Mouse (Mus musculus) MEL (cell line): ENCODE data around the gene Ttc24. TPM values are rescaled to one million over a fixed set of nuclear protein-coding genes. Genes with fewer than 3 reads are reported as not detected.

Experiments used
- DNase-seq: peaks from one replicate; pipeline ENCODE4 v3.0.0; 2011; ENCODE audit warnings: low read depth, low spot score
- H3K27ac ChIP-seq: 2 replicates; pipeline ENCODE4 v1.5.1; 2012; ENCODE audit warnings: low read depth, mild to moderate bottlenecking, control low read depth, low read length, moderate library complexity; ENCODE audit not compliant: control insufficient read depth
- H3K27me3 ChIP-seq, 2 experiments: fragments of 150-350 bp in 1 of 2; sonication (generic) in 1 of 2; 2 replicates each; pipeline ENCODE4 v1.6.1; 2012; ENCODE audit warnings: low read length in 2 of 2, mild to moderate bottlenecking in 2 of 2, improper control_type of control experiment in 1 of 2, moderate library complexity in 1 of 2; ENCODE audit not compliant: insufficient read depth in 2 of 2, control insufficient read depth in 1 of 2
- H3K36me3 ChIP-seq, 2 experiments: 2 replicates each; pipeline ENCODE4 v1.6.1; 2012 to 2014; ENCODE audit warnings: low read length in 2 of 2, improper control_type of control experiment in 1 of 2, inconsistent platforms in 1 of 2, mild to moderate bottlenecking in 1 of 2; ENCODE audit not compliant: insufficient read depth in 2 of 2, control insufficient read depth in 1 of 2
- H3K4me1 ChIP-seq, 2 experiments: fragments of 150-350 bp in 1 of 2; sonication (generic) in 1 of 2; 2 replicates each; pipeline ENCODE4 v1.6.1; 2012; ENCODE audit warnings: low read length in 2 of 2, improper control_type of control experiment in 1 of 2, mild to moderate bottlenecking in 1 of 2; ENCODE audit not compliant: insufficient read depth in 2 of 2, control insufficient read depth in 1 of 2
- H3K4me3 ChIP-seq, 2 experiments: fragments of 150-350 bp in 1 of 2; sonication (generic) in 1 of 2; 2 replicates each; pipeline ENCODE4 v1.5.1; 2012; ENCODE audit warnings: low read depth in 2 of 2, low read length in 2 of 2, mild to moderate bottlenecking in 2 of 2, moderate library complexity in 2 of 2, control low read depth in 1 of 2, improper control_type of control experiment in 1 of 2; ENCODE audit not compliant: control insufficient read depth in 1 of 2, insufficient read depth in 1 of 2
- H3K79me2 ChIP-seq: 2 replicates; pipeline ENCODE4 v1.6.1; 2012; ENCODE audit warnings: mild to moderate bottlenecking, low read length, moderate library complexity; ENCODE audit not compliant: control insufficient read depth, poor library complexity, insufficient read depth
- H3K9ac ChIP-seq: 2 replicates; pipeline ENCODE4 v1.6.1; 2012; ENCODE audit warnings: low read depth, mild to moderate bottlenecking, control low read depth, low read length, moderate library complexity; ENCODE audit not compliant: control insufficient read depth, poor library complexity, severe bottlenecking
- H3K9me3 ChIP-seq: fragments of 150-350 bp; sonication (generic); replicated peaks from 2 replicates; pipeline ENCODE4 v1.6.1; 2012; ENCODE audit warnings: mild to moderate bottlenecking, low read length, improper control_type of control experiment, moderate library complexity; ENCODE audit not compliant: insufficient read depth
- BHLHE40 ChIP-seq: IDR thresholded peaks from 2 replicates; pipeline ENCODE4 v1.6.1; 2012; ENCODE audit warnings: low read depth, mild to moderate bottlenecking, inconsistent platforms, low read length, improper control_type of control experiment, borderline replicate concordance
- CHD1 ChIP-seq: IDR thresholded peaks from 2 replicates; pipeline ENCODE4 v1.6.1; 2012; ENCODE audit warnings: low read depth, mild to moderate bottlenecking, inconsistent platforms, low read length, improper control_type of control experiment
- CHD2 ChIP-seq: IDR thresholded peaks from 2 replicates; pipeline ENCODE4 v1.6.1; 2011; ENCODE audit warnings: low read length, improper control_type of control experiment
- CTCF ChIP-seq, 3 experiments: IDR thresholded peaks in 2 of 3; conservative IDR thresholded peaks in 1 of 3; 2 replicates each; pipeline ENCODE4 v1.5.1; 2011 to 2012; ENCODE audit warnings: low read length in 3 of 3, low read depth in 2 of 3, mild to moderate bottlenecking in 2 of 3, improper control_type of control experiment in 1 of 3, inconsistent platforms in 1 of 3, mixed read lengths in 1 of 3, moderate library complexity in 1 of 3; ENCODE audit not compliant: control insufficient read depth in 1 of 3, insufficient read depth in 1 of 3, poor library complexity in 1 of 3, severe bottlenecking in 1 of 3
- ELF1 ChIP-seq: IDR thresholded peaks from 2 replicates; pipeline ENCODE4 v1.6.1; 2014; ENCODE audit warnings: low read depth, mild to moderate bottlenecking, inconsistent platforms, low read length, improper control_type of control experiment, moderate library complexity
- ETS1 ChIP-seq: IDR thresholded peaks from 2 replicates; pipeline ENCODE4 v1.6.1; 2012; ENCODE audit warnings: low read depth, mild to moderate bottlenecking, inconsistent platforms, low read length, improper control_type of control experiment, moderate library complexity
- GABPA ChIP-seq: IDR thresholded peaks from 2 replicates; pipeline ENCODE4 v1.6.1; 2012; ENCODE audit warnings: low read depth, mild to moderate bottlenecking, inconsistent platforms, low read length, improper control_type of control experiment, moderate library complexity
- GATA1 ChIP-seq: IDR thresholded peaks from 2 replicates; pipeline ENCODE4 v1.6.1; 2011; ENCODE audit warnings: low read depth, low read length, improper control_type of control experiment
- JUND ChIP-seq: IDR thresholded peaks from 2 replicates; pipeline ENCODE4 v1.6.1; 2011; ENCODE audit warnings: low read depth, mild to moderate bottlenecking, improper control_type of control experiment, low read length
- MAFK ChIP-seq: IDR thresholded peaks from 2 replicates; pipeline ENCODE4 v1.6.1; 2011; ENCODE audit warnings: low read depth, mild to moderate bottlenecking, low read length, improper control_type of control experiment, borderline replicate concordance
- MAZ ChIP-seq: IDR thresholded peaks from 2 replicates; pipeline ENCODE4 v1.6.1; 2012; ENCODE audit warnings: low read depth, mild to moderate bottlenecking, inconsistent platforms, low read length, improper control_type of control experiment
- MYB ChIP-seq: IDR thresholded peaks from 2 replicates; pipeline ENCODE4 v1.6.1; 2011; ENCODE audit warnings: mild to moderate bottlenecking, low read depth, low read length, improper control_type of control experiment
- MYC ChIP-seq: IDR thresholded peaks from 2 replicates; pipeline ENCODE4 v1.6.1; 2011; ENCODE audit warnings: low read depth, mild to moderate bottlenecking, low read length, improper control_type of control experiment, moderate library complexity
- NRF1 ChIP-seq: IDR thresholded peaks from 2 replicates; pipeline ENCODE4 v1.6.1; 2014; ENCODE audit warnings: low read depth, mild to moderate bottlenecking, inconsistent platforms, low read length, improper control_type of control experiment, moderate library complexity; ENCODE audit not compliant: poor library complexity, insufficient read depth, severe bottlenecking
- POLR2AphosphoS5 ChIP-seq: IDR thresholded peaks from 2 replicates; pipeline ENCODE4 v1.6.1; 2012; ENCODE audit warnings: low read depth, borderline replicate concordance, mild to moderate bottlenecking, inconsistent platforms, low read length, moderate library complexity, mixed read lengths
- RAD21 ChIP-seq: IDR thresholded peaks from 2 replicates; pipeline ENCODE4 v1.6.1; 2011; ENCODE audit warnings: mild to moderate bottlenecking, low read depth, low read length, improper control_type of control experiment
- RCOR1 ChIP-seq: IDR thresholded peaks from 2 replicates; pipeline ENCODE4 v1.6.1; 2012; ENCODE audit warnings: low read depth, mild to moderate bottlenecking, inconsistent platforms, low read length, improper control_type of control experiment
- SIN3A ChIP-seq: IDR thresholded peaks from 2 replicates; pipeline ENCODE4 v1.6.1; 2012; ENCODE audit warnings: low read length, improper control_type of control experiment, inconsistent platforms
- SMC3 ChIP-seq: IDR thresholded peaks from 2 replicates; pipeline ENCODE4 v1.6.1; 2011; ENCODE audit warnings: low read depth, low read length, improper control_type of control experiment
- TAL1 ChIP-seq: IDR thresholded peaks from 2 replicates; pipeline ENCODE4 v1.6.1; 2012; ENCODE audit warnings: mild to moderate bottlenecking, inconsistent platforms, low read length, moderate library complexity, mixed read lengths
- TBP ChIP-seq: IDR thresholded peaks from 2 replicates; pipeline ENCODE4 v1.8.0; 2011; ENCODE audit warnings: low read depth, low read length, improper control_type of control experiment
- TCF12 ChIP-seq: IDR thresholded peaks from 2 replicates; pipeline ENCODE4 v1.6.1; 2014; ENCODE audit warnings: low read depth, mild to moderate bottlenecking, inconsistent platforms, low read length, improper control_type of control experiment, moderate library complexity
- UBTF ChIP-seq: IDR thresholded peaks from 2 replicates; pipeline ENCODE4 v1.6.1; 2012; ENCODE audit warnings: low read depth, mild to moderate bottlenecking, inconsistent platforms, low read length, improper control_type of control experiment, moderate library complexity, borderline replicate concordance; ENCODE audit not compliant: insufficient read depth
- USF1 ChIP-seq: IDR thresholded peaks from 2 replicates; pipeline ENCODE4 v1.6.1; 2014; ENCODE audit warnings: low read depth, mild to moderate bottlenecking, inconsistent platforms, low read length, improper control_type of control experiment, moderate library complexity
- USF2 ChIP-seq, 2 experiments: IDR thresholded peaks; 2 replicates each; pipeline ENCODE4 v1.6.1; 2011 to 2012; ENCODE audit warnings: improper control_type of control experiment in 2 of 2, low read length in 2 of 2, borderline replicate concordance in 1 of 2, inconsistent platforms in 1 of 2, low read depth in 1 of 2, mild to moderate bottlenecking in 1 of 2; ENCODE audit not compliant: insufficient read depth in 1 of 2
- ZC3H11A ChIP-seq: IDR thresholded peaks from 2 replicates; pipeline ENCODE4 v1.6.1; 2012; ENCODE audit warnings: low read depth, mild to moderate bottlenecking, inconsistent platforms, low read length, improper control_type of control experiment
- ZKSCAN1 ChIP-seq: IDR thresholded peaks from 2 replicates; pipeline ENCODE4 v1.6.1; 2012; ENCODE audit warnings: low read depth, mild to moderate bottlenecking, inconsistent platforms, low read length, improper control_type of control experiment, moderate library complexity
- ZNF384 ChIP-seq: IDR thresholded peaks from 2 replicates; pipeline ENCODE4 v1.6.1; 2012; ENCODE audit warnings: low read depth, mild to moderate bottlenecking, inconsistent platforms, low read length, improper control_type of control experiment
- polyA plus RNA-seq, 2 experiments: library from polyadenylated mRNA; stranded (reverse) in 1 of 2; unstranded in 1 of 2; fragments of >175 nt in 1 of 2; fragments of >200 nt in 1 of 2; gene quantifications; 2 replicates each; pipeline versions ENCODE4 v1.2.1 to v1.2.4; 2012; ENCODE audit warnings: low replicate concordance in 2 of 2, low read depth in 1 of 2; ENCODE audit not compliant: insufficient read length in 2 of 2, insufficient read depth in 1 of 2, missing spikeins in 1 of 2
- total RNA-seq: library from RNA; depleted of rRNA; stranded (reverse); fragments of 300-350 nt; gene quantifications from 2 replicates; pipeline ENCODE4 v1.2.3, GENCODE M21; 2012

Ttc24 gene
- total and polyA plus RNA-seq, 3 experiments = not detected

GRCm38 (mm10) chr3:88068386-88068785, 9.7 kb downstream of the Ttc24 start:
- DNase-seq = peak; percentile 43
- Histone ChIP-seq H3K27me3 (peaks cover 4 to 7% of the 10 kb centered on the region in 2 experiments), H3K4me1 (no peaks in the 10 kb centered on the region), H3K79me2 (no peaks in the 10 kb centered on the region), H3K4me3 (no peak overlapping the region), H3K9me3 (no peaks in the 10 kb centered on the region), H3K9ac (no peak overlapping the region), H3K27ac (no peak overlapping the region), H3K36me3 (no peaks in the 10 kb centered on the region)
- no peak for TF ChIP-seq TBP
- no peak for TF ChIP-seq ETS1
- no peak for TF ChIP-seq SIN3A
- TF ChIP-seq TAL1 = no peak
- TF ChIP-seq RCOR1 = no peak
- no peak for TF ChIP-seq POLR2AphosphoS5
- no peak for TF ChIP-seq USF2 (IDR thresholded peaks at IDR 0.05; ENCODE audit: borderline replicate concordance in 1 of 2, insufficient read depth in 1 of 2, low read depth in 1 of 2, low read length in 2 of 2)
- no peak for TF ChIP-seq JUND
- no peak for TF ChIP-seq MYB
- no peak for TF ChIP-seq CTCF (IDR thresholded peaks at IDR 0.05 in 2 of 3, conservative IDR thresholded peaks at IDR 0.05 in 1 of 3; ENCODE audit: control insufficient read depth in 1 of 3, insufficient read depth in 1 of 3, low read depth in 2 of 3, low read length in 3 of 3, poor library complexity in 1 of 3, severe bottlenecking in 1 of 3)

- peak; percentile 97 for DNase-seq
- Histone ChIP-seq H3K4me1 (peaks cover 0 to 10% of the 10 kb centered on the region in 2 experiments; a peak in 2 of 4 replicates), H3K79me2 (peaks cover 6% of the 10 kb centered on the region; the same call in 1 of the 2 replicates), H3K36me3 (peaks cover 7 to 10% of the 10 kb centered on the region in 2 experiments), H3K4me3 (peak within 1 kb of the TSS; percentile 88 to 89), H3K9me3 (no peaks in the 10 kb centered on the region), H3K27ac (peak within 1 kb of the TSS; percentile 56), H3K9ac (peak within 1 kb of the TSS; percentile 90), H3K27me3 (no peaks in the 10 kb centered on the region)
- TF ChIP-seq GATA1 (no peak), ETS1 (0 out of 2 replicates have a peak, but pooled peaks have one; percentile 3), ZC3H11A (no peak), NRF1 (peak; percentile 99), CHD1 (no peak), SIN3A (peak; percentile 91), RCOR1 (no peak), ZNF384 (no peak), ELF1 (peak; percentile 65; the same call in 1 of the 2 replicates), CHD2 (no peak), GABPA (no peak), UBTF (peak; percentile 98), MYC (0 out of 2 replicates have a peak, but pooled peaks have one; percentile 30), TCF12 (peak; percentile 65), MAZ (peak; percentile 89; the same call in 1 of the 2 replicates), BHLHE40 (no peak), CTCF (IDR thresholded peaks at IDR 0.05 in 2 of 3, conservative IDR thresholded peaks at IDR 0.05 in 1 of 3; ENCODE audit: control insufficient read depth in 1 of 3, insufficient read depth in 1 of 3, low read depth in 2 of 3, low read length in 3 of 3, poor library complexity in 1 of 3, severe bottlenecking in 1 of 3) (no peak), POLR2AphosphoS5 (no peak), MYB (peak; percentile 46; the same call in 1 of the 2 replicates), SMC3 (no peak), MAFK (no peak), USF1 (0 out of 2 replicates have a peak, but pooled peaks have one; percentile 17), ZKSCAN1 (no peak; the same call in 1 of the 2 replicates), RAD21 (no peak)
Observed at GRCm38 (mm10) chr3:88057902-88058696, 20.0 kb downstream of the Ttc24 start, which contains the start of gene Naxe. Gene Naxe (minus strand): TSS chr3:88058495.
